Mouse (Mus musculus): ENCODE measurements at regions not wholly inside any gene's neighbourhood (a gene's known extent, or its start where the extent isn't known, plus 50 kb on each side); places are given as distances from the start of the nearest gene placed in this dataset.

GRCm38 (mm10) chr14:48049698-48050459 is 70.7 kb upstream of the Peli2 start:
- no peak overlapping the region for H3K27ac ChIP-seq (ENCODE audit: insufficient read depth, low read length)
- DNase-seq, result no peak
- 41% methylated on average over 5 of the region's 5 CpGs for WGBS
- TF ChIP-seq CTCF (IDR thresholded peaks at IDR 0.05; ENCODE audit: borderline replicate concordance, insufficient read depth, low read depth, low read length) (no peak), POLR2A (IDR thresholded peaks at IDR 0.05; ENCODE audit: borderline replicate concordance, insufficient read depth, low read length) (no peak)
- no peaks in the 10 kb centered on the region for H3K27me3 ChIP-seq (ENCODE audit: control insufficient read depth, insufficient read depth, low read length)
- H3K4me3 ChIP-seq (replicated peaks; ENCODE audit: insufficient read depth, low read depth, low read length), result no peak overlapping the region
- H3K4me1 ChIP-seq (ENCODE audit: control insufficient read depth, insufficient read depth, low read length), result no peaks in the 10 kb centered on the region

- DNase-seq, result no peak
- no peak for TF ChIP-seq CTCF (IDR thresholded peaks at IDR 0.05; ENCODE audit: borderline replicate concordance, insufficient read depth, low read depth, low read length)
- TF ChIP-seq POLR2A (IDR thresholded peaks at IDR 0.05; ENCODE audit: borderline replicate concordance, insufficient read depth, low read length), result no peak
- Histone ChIP-seq H3K27me3 (ENCODE audit: control insufficient read depth, insufficient read depth, low read length) (no peaks in the 10 kb centered on the region), H3K27ac (ENCODE audit: insufficient read depth, low read length) (no peak overlapping the region), H3K4me1 (ENCODE audit: control insufficient read depth, insufficient read depth, low read length) (no peaks in the 10 kb centered on the region), H3K4me3 (replicated peaks; ENCODE audit: insufficient read depth, low read depth, low read length) (no peak overlapping the region)
- 54% methylated on average over 2 of the region's 2 CpGs for WGBS
Observed at GRCm38 (mm10) chr14:48050460-48050760, 70.2 kb upstream of the Peli2 start.

- no peak for DNase-seq
Observed at GRCm38 (mm10) chr14:48051971-48052370, 68.7 kb upstream of the Peli2 start.

GRCm38 (mm10) chr14:48052405-48052804 is 68.2 kb upstream of the Peli2 start:
- Histone ChIP-seq H3K27me3 (ENCODE audit: control insufficient read depth, insufficient read depth, low read length) (no peaks in the 10 kb centered on the region), H3K4me1 (ENCODE audit: control insufficient read depth, insufficient read depth, low read length) (no peaks in the 10 kb centered on the region), H3K4me3 (replicated peaks; ENCODE audit: insufficient read depth, low read depth, low read length) (no peak overlapping the region), H3K27ac (ENCODE audit: insufficient read depth, low read length) (no peak overlapping the region)
- 69% methylated on average over 7 of the region's 7 CpGs for WGBS
- TF ChIP-seq POLR2A (IDR thresholded peaks at IDR 0.05; ENCODE audit: borderline replicate concordance, insufficient read depth, low read length) (no peak), CTCF (IDR thresholded peaks at IDR 0.05; ENCODE audit: borderline replicate concordance, insufficient read depth, low read depth, low read length) (no peak)
- no peak for DNase-seq

More at GRCm38 (mm10) chr14:48051971-48052370, 68.7 kb upstream of the Peli2 start:
- WGBS, result 58% methylated on average over 3 of the region's 3 CpGs
- TF ChIP-seq POLR2A (IDR thresholded peaks at IDR 0.05; ENCODE audit: borderline replicate concordance, insufficient read depth, low read length) (no peak), CTCF (IDR thresholded peaks at IDR 0.05; ENCODE audit: borderline replicate concordance, insufficient read depth, low read depth, low read length) (no peak)
- no peak overlapping the region for H3K4me3 ChIP-seq (replicated peaks; ENCODE audit: insufficient read depth, low read depth, low read length)
- H3K4me1 ChIP-seq (ENCODE audit: control insufficient read depth, insufficient read depth, low read length), result no peaks in the 10 kb centered on the region
- H3K27ac ChIP-seq (ENCODE audit: insufficient read depth, low read length), result no peak overlapping the region
- no peaks in the 10 kb centered on the region for H3K27me3 ChIP-seq (ENCODE audit: control insufficient read depth, insufficient read depth, low read length)

GRCm38 (mm10) chr14:48053151-48053550 is 67.5 kb upstream of the Peli2 start:
- DNase-seq, result no peak
- no peaks in the 10 kb centered on the region for H3K27me3 ChIP-seq (ENCODE audit: control insufficient read depth, insufficient read depth, low read length)
- WGBS, result 70% methylated on average over 4 of the region's 4 CpGs
- H3K27ac ChIP-seq (ENCODE audit: insufficient read depth, low read length), result no peak overlapping the region
- no peaks in the 10 kb centered on the region for H3K4me1 ChIP-seq (ENCODE audit: control insufficient read depth, insufficient read depth, low read length)
- H3K4me3 ChIP-seq (replicated peaks; ENCODE audit: insufficient read depth, low read depth, low read length), result no peak overlapping the region
- no peak for TF ChIP-seq CTCF (IDR thresholded peaks at IDR 0.05; ENCODE audit: borderline replicate concordance, insufficient read depth, low read depth, low read length)
- TF ChIP-seq POLR2A (IDR thresholded peaks at IDR 0.05; ENCODE audit: borderline replicate concordance, insufficient read depth, low read length), result no peak

GRCm38 (mm10) chr14:48054719-48055118 is 65.9 kb upstream of the Peli2 start:
- no peak overlapping the region for H3K4me3 ChIP-seq (replicated peaks; ENCODE audit: insufficient read depth, low read depth, low read length)
- 76% methylated on average over 3 of the region's 3 CpGs for WGBS
- no peaks in the 10 kb centered on the region for H3K4me1 ChIP-seq (ENCODE audit: control insufficient read depth, insufficient read depth, low read length)
- TF ChIP-seq CTCF (IDR thresholded peaks at IDR 0.05; ENCODE audit: borderline replicate concordance, insufficient read depth, low read depth, low read length) (no peak), POLR2A (IDR thresholded peaks at IDR 0.05; ENCODE audit: borderline replicate concordance, insufficient read depth, low read length) (no peak)
- no peaks in the 10 kb centered on the region for H3K27me3 ChIP-seq (ENCODE audit: control insufficient read depth, insufficient read depth, low read length)
- no peak for DNase-seq
- H3K27ac ChIP-seq (ENCODE audit: insufficient read depth, low read length), result no peak overlapping the region

GRCm38 (mm10) chr14:48055861-48056260 is 64.8 kb upstream of the Peli2 start:
- Histone ChIP-seq H3K4me3 (replicated peaks; ENCODE audit: insufficient read depth, low read depth, low read length) (no peak overlapping the region), H3K27ac (ENCODE audit: insufficient read depth, low read length) (no peak overlapping the region), H3K4me1 (ENCODE audit: control insufficient read depth, insufficient read depth, low read length) (no peaks in the 10 kb centered on the region), H3K27me3 (ENCODE audit: control insufficient read depth, insufficient read depth, low read length) (no peaks in the 10 kb centered on the region)
- no peak for TF ChIP-seq CTCF (IDR thresholded peaks at IDR 0.05; ENCODE audit: borderline replicate concordance, insufficient read depth, low read depth, low read length)
- TF ChIP-seq POLR2A (IDR thresholded peaks at IDR 0.05; ENCODE audit: borderline replicate concordance, insufficient read depth, low read length), result no peak
- DNase-seq, result no peak
- 85% methylated on average over 2 of the region's 2 CpGs for WGBS

GRCm38 (mm10) chr14:48058234-48058868 is 62.3 kb upstream of the Peli2 start:
- no peaks in the 10 kb centered on the region for H3K4me1 ChIP-seq (ENCODE audit: control insufficient read depth, insufficient read depth, low read length)
- H3K27ac ChIP-seq (ENCODE audit: insufficient read depth, low read length), result no peak overlapping the region
- 92% methylated on average over 9 of the region's 9 CpGs for WGBS
- TF ChIP-seq CTCF (IDR thresholded peaks at IDR 0.05; ENCODE audit: borderline replicate concordance, insufficient read depth, low read depth, low read length) (no peak), POLR2A (IDR thresholded peaks at IDR 0.05; ENCODE audit: borderline replicate concordance, insufficient read depth, low read length) (no peak)
- H3K4me3 ChIP-seq (replicated peaks; ENCODE audit: insufficient read depth, low read depth, low read length), result no peak overlapping the region
- no peak for DNase-seq
- no peaks in the 10 kb centered on the region for H3K27me3 ChIP-seq (ENCODE audit: control insufficient read depth, insufficient read depth, low read length)

All from cerebellum, adult 2 months (tissue).